Mouse (Mus musculus) thymus, adult 2 months (tissue): Measurements from ENCODE around the gene Mgat2.

Experiments
- CTCF ChIP-seq: fragments of 200-500 bp; IDR thresholded peaks from 2 replicates; pipeline ENCODE4 v1.5.1; 2012; ENCODE audit warnings: mild to moderate bottlenecking, control low read depth, low read length, moderate library complexity, borderline replicate concordance; ENCODE audit not compliant: control insufficient read depth, poor library complexity, insufficient read depth; ENCODE audit errors: extremely low read depth
- POLR2A ChIP-seq: fragments of 200-500 bp; IDR thresholded peaks from 2 replicates; pipeline ENCODE4 v1.6.1; 2012; ENCODE audit warnings: mild to moderate bottlenecking, low read length, control low read depth, moderate library complexity; ENCODE audit not compliant: control insufficient read depth, poor library complexity, insufficient read depth; ENCODE audit errors: extremely low read depth

DNA sequence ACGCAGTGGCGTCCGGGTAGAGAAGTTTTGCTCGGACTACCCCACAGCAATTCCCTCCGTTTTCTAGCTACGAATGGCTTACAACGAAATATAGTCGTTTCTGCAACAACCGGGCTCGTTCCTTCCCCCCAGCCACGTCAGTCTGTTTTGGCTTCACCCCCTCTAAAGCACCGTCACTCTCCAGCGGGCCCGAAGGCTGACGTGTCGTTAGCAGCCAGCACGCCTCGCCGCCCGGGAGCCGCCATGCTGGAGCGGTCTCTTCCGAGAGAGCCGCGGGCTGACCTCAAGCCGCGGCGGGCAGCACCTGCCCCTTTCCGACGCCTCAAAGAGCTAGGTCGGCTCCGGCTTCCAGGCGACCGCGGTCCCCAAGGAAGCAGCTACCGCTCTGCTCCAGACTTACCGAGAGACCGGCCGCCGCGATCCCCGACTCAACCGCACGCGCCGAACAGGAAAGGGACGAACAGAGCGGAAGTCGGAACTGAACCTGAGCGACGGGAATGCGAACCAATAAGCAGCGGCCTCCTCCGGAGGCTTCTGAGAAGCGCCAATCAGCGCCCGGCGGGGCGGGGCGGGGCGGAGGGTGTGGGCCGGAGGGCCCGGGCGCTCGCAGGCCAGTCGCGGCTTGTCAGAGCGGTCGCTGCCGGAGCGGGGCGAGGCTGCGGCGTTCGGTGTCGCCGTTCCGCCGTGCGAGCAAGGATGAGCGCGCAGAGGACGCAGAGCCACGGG lies at the start of gene Mgat2, which contains the start of gene Rpl36al:
- TF ChIP-seq POLR2A (peak; percentile 97), CTCF (peak; percentile 43; the same call in 1 of the 2 replicates)
